Mouse (Mus musculus) WW6 (cell line): ENCODE data around the gene Nek8.
"Not testable (repeated sequence)": the region's sequence is repeated elsewhere in the genome, so short reads cannot be mapped to it uniquely, and the experiment has no call there.

Source experiments
- DNase-seq: peaks from one replicate; pipeline ENCODE4 v3.0.0-alpha.2; 2013; ENCODE audit warnings: low read depth, low spot score

Gene Nek8

GRCm38 (mm10) chr11:78176402-78176862 is at the start of gene Nek8, which contains the start of gene Tlcd1:
Nek8 (minus strand) TSS chr11:78176675.
Tlcd1 (plus strand) TSS chr11:78176711.
- DNase-seq = peak; percentile 90

- no peak for DNase-seq
These were observed 47.1 kb upstream of the Nek8 start for GRCm38 (mm10) chr11:78223586-78223985.

- no peak for DNase-seq
These were observed 39.3 kb upstream of the Nek8 start for GRCm38 (mm10) chr11:78215709-78216317.

GRCm38 (mm10) chr11:78213086-78213817 is 36.8 kb upstream of the Nek8 start:
- no peak for DNase-seq

GRCm38 (mm10) chr11:78211513-78211912 is 35.0 kb upstream of the Nek8 start:
- DNase-seq = no peak

GRCm38 (mm10) chr11:78210615-78211014 is 34.1 kb upstream of the Nek8 start:
- no peak for DNase-seq

GRCm38 (mm10) chr11:78209886-78210285 is 33.4 kb upstream of the Nek8 start:
- no peak for DNase-seq

- DNase-seq = no peak
These were observed 30.7 kb upstream of the Nek8 start for GRCm38 (mm10) chr11:78207190-78207589.

GRCm38 (mm10) chr11:78205361-78206206 is 29.1 kb upstream of the Nek8 start:
- DNase-seq = no peak

GRCm38 (mm10) chr11:78204287-78204686 is 27.8 kb upstream of the Nek8 start:
- DNase-seq = no peak

GRCm38 (mm10) chr11:78202372-78202771 is 25.9 kb upstream of the Nek8 start:
- DNase-seq = no peak

- no peak for DNase-seq
These were observed 18.8 kb upstream of the Nek8 start for GRCm38 (mm10) chr11:78195101-78195863.

GRCm38 (mm10) chr11:78194411-78195100 is 18.1 kb upstream of the Nek8 start:
- DNase-seq = no peak

- DNase-seq = no peak
These were observed 16.6 kb upstream of the Nek8 start, which contains the start of gene Proca1 for GRCm38 (mm10) chr11:78193113-78193512. Proca1 (plus strand) TSS chr11:78193392.

GRCm38 (mm10) chr11:78190041-78190440 is 13.6 kb upstream of the Nek8 start:
- DNase-seq = no peak

- no peak for DNase-seq
These were observed 13.0 kb upstream of the Nek8 start for GRCm38 (mm10) chr11:78189234-78190040.

GRCm38 (mm10) chr11:78188331-78189233 is 12.1 kb upstream of the Nek8 start, which contains the start of gene Rab34:
Rab34 (plus strand) TSS chr11:78188430.
- DNase-seq = no peak

- DNase-seq = not testable (repeated sequence)
These were observed 8.2 kb upstream of the Nek8 start for GRCm38 (mm10) chr11:78184702-78185101.
